Mouse (Mus musculus) CH12.LX (cell line): ENCODE results near the gene Gm42417.

Source experiments
- CTCF ChIP-seq, 2 experiments: IDR thresholded peaks in 1 of 2; conservative IDR thresholded peaks in 1 of 2; 2 replicates each; pipeline ENCODE4 v1.5.1; 2011 to 2012; ENCODE audit warnings: low read depth in 2 of 2, low read length in 2 of 2, improper control_type of control experiment in 1 of 2, inconsistent platforms in 1 of 2, mild to moderate bottlenecking in 1 of 2, moderate library complexity in 1 of 2
- ELF1 ChIP-seq: IDR thresholded peaks from 2 replicates; pipeline ENCODE4 v1.6.1; 2014; ENCODE audit warnings: low read depth, mild to moderate bottlenecking, inconsistent platforms, low read length, improper control_type of control experiment
- EP300 ChIP-seq: IDR thresholded peaks from 2 replicates; pipeline ENCODE4 v1.6.1; 2011; ENCODE audit warnings: low read length, improper control_type of control experiment
- MAX ChIP-seq: IDR thresholded peaks from 2 replicates; pipeline ENCODE4 v1.6.1; 2011; ENCODE audit warnings: low read length, improper control_type of control experiment
- MYC ChIP-seq: IDR thresholded peaks from 2 replicates; pipeline ENCODE4 v1.6.1; 2011; ENCODE audit warnings: low read depth, mild to moderate bottlenecking, improper control_type of control experiment, low read length
- RAD21 ChIP-seq: IDR thresholded peaks from 2 replicates; pipeline ENCODE4 v1.6.1; 2011; ENCODE audit warnings: low read depth, mild to moderate bottlenecking, low read length, improper control_type of control experiment, moderate library complexity
- SIN3A ChIP-seq: IDR thresholded peaks from 2 replicates; pipeline ENCODE4 v1.6.1; 2012; ENCODE audit warnings: low read length, improper control_type of control experiment, inconsistent platforms
- SMC3 ChIP-seq: IDR thresholded peaks from 2 replicates; pipeline ENCODE4 v1.6.1; 2011; ENCODE audit warnings: low read depth, low read length, improper control_type of control experiment
- USF1 ChIP-seq: IDR thresholded peaks from 2 replicates; pipeline ENCODE4 v1.6.1; 2014; ENCODE audit warnings: low read depth, mild to moderate bottlenecking, inconsistent platforms, low read length, improper control_type of control experiment
- ZC3H11A ChIP-seq: IDR thresholded peaks from 2 replicates; pipeline ENCODE4 v1.6.1; 2012; ENCODE audit warnings: low read depth, mild to moderate bottlenecking, inconsistent platforms, low read length, improper control_type of control experiment
- ZNF384 ChIP-seq: IDR thresholded peaks from 2 replicates; pipeline ENCODE4 v1.6.1; 2012; ENCODE audit warnings: low read depth, low read length, improper control_type of control experiment, inconsistent platforms

- TF ChIP-seq USF1 (no peak), EP300 (no peak), CTCF (conservative IDR thresholded peaks at IDR 0.05 in 1 of 2, IDR thresholded peaks at IDR 0.05 in 1 of 2; ENCODE audit: low read depth in 2 of 2, low read length in 2 of 2) (peak in 1 of 2 experiments; percentile 71; a peak in 2 of 4 replicates), ZC3H11A (no peak), MYC (no peak), SMC3 (peak; percentile 7; the same call in 1 of the 2 replicates), SIN3A (no peak), ELF1 (0 out of 2 replicates have a peak, but pooled peaks have one; percentile 19), RAD21 (peak; percentile 20), MAX (no peak), ZNF384 (peak; percentile 41; the same call in 1 of the 2 replicates)
These were observed 6.8 kb upstream of the Gm42417 start for GRCm38 (mm10) chr1:36545845-36546600.
